Mouse (Mus musculus) liver, embryonic 15.5 days (tissue): ENCODE results near the gene Cbs. TPM values are rescaled to one million over a fixed set of nuclear protein-coding genes. Genes with fewer than 3 reads are reported as not detected.

Experiments
- ATAC-seq: fragments of 200-750 bp; cut with Nextera tagmentation; 2 replicates; pipeline ENCODE4 v1.8.0; 2017; ENCODE audit warnings: moderate number of reproducible peaks, mild to moderate bottlenecking, moderate library complexity; ENCODE audit not compliant: insufficient read depth
- H3K27ac ChIP-seq: fragments of 300-500 bp; sonication (generic); replicated peaks from 2 replicates; pipeline ENCODE4 v1.5.1; 2015; ENCODE audit warnings: mild to moderate bottlenecking, inconsistent platforms
- H3K27me3 ChIP-seq: fragments of 300-500 bp; sonication (generic); 2 replicates; pipeline ENCODE4 v1.6.1; 2015; ENCODE audit warnings: mild to moderate bottlenecking, inconsistent platforms
- H3K36me3 ChIP-seq: fragments of 300-500 bp; sonication (generic); replicated peaks from 2 replicates; pipeline ENCODE4 v1.6.1; 2015; ENCODE audit warnings: moderate library complexity, mild to moderate bottlenecking, inconsistent platforms
- H3K4me1 ChIP-seq: fragments of 300-500 bp; sonication (generic); replicated peaks from 2 replicates; pipeline ENCODE4 v1.6.1; 2015; ENCODE audit warnings: inconsistent platforms
- H3K4me2 ChIP-seq: fragments of 300-500 bp; sonication (generic); 2 replicates; pipeline ENCODE4 v1.6.1; 2015; ENCODE audit warnings: moderate library complexity, mild to moderate bottlenecking, inconsistent platforms
- H3K4me3 ChIP-seq: fragments of 300-500 bp; sonication (generic); replicated peaks from 2 replicates; pipeline ENCODE4 v1.5.1; 2015; ENCODE audit warnings: mild to moderate bottlenecking, inconsistent platforms
- H3K9ac ChIP-seq: fragments of 300-500 bp; sonication (generic); 2 replicates; pipeline ENCODE4 v1.6.1; 2015; ENCODE audit warnings: moderate library complexity, mild to moderate bottlenecking, inconsistent platforms
- H3K9me3 ChIP-seq: fragments of 300-500 bp; sonication (generic); replicated peaks from 2 replicates; pipeline ENCODE4 v1.6.1; 2016; ENCODE audit warnings: inconsistent platforms
- WGBS: fragments of 180-500 bp; shearing (Covaris S2); methylation state at CpG from one replicate; pipeline ENCODE4 v1.1.7; 2015; ENCODE audit warnings: mixed read lengths; ENCODE audit not compliant: insufficient replicate concordance; 5-methylcytosine and 5-hydroxymethylcytosine counted together
- polyA plus RNA-seq: library from polyadenylated mRNA; unstranded; fragments of >200 nt; fragmentation: Nextera tagmentation; extraction: Ambion mirVana; gene quantifications from 2 replicates; pipeline ENCODE4 v1.2.1, GENCODE M21; 2015

Gene Cbs
- polyA plus RNA-seq, 1 experiment from 2014 or later: 35.7 TPM

- 61% methylated on average over 7 of the region's 7 CpGs for WGBS
- Histone ChIP-seq H3K4me2 (no peak overlapping the region), H3K9ac (no peak overlapping the region), H3K9me3 (no peaks in the 10 kb centered on the region), H3K4me3 (no peak overlapping the region), H3K27me3 (no peaks in the 10 kb centered on the region), H3K4me1 (0 out of 2 replicates have a peak, but pooled peaks cover 15% of the 10 kb centered on the region), H3K27ac (no peak overlapping the region), H3K36me3 (peaks cover 30% of the 10 kb centered on the region)
- ATAC-seq: no peak
Observed at GRCm38 (mm10) chr17:31588115-31588514, 48.9 kb downstream of the Cbs start.

- Histone ChIP-seq H3K9me3 (no peaks in the 10 kb centered on the region), H3K4me1 (0 out of 2 replicates have a peak, but pooled peaks cover 15% of the 10 kb centered on the region), H3K4me2 (no peak overlapping the region), H3K4me3 (no peak overlapping the region), H3K27me3 (no peaks in the 10 kb centered on the region), H3K27ac (no peak overlapping the region), H3K9ac (no peak overlapping the region), H3K36me3 (peaks cover 8% of the 10 kb centered on the region; the same call in 1 of the 2 replicates)
- ATAC-seq: no peak
- 77% methylated on average over 6 of the region's 6 CpGs for WGBS
Observed at GRCm38 (mm10) chr17:31583781-31584180, 53.3 kb downstream of the Cbs start.

GRCm38 (mm10) chr17:31583185-31583584 is 53.9 kb downstream of the Cbs start:
- Histone ChIP-seq H3K9me3 (no peaks in the 10 kb centered on the region), H3K27ac (no peak overlapping the region), H3K27me3 (no peaks in the 10 kb centered on the region), H3K9ac (no peak overlapping the region), H3K36me3 (peaks cover 8% of the 10 kb centered on the region; the same call in 1 of the 2 replicates), H3K4me1 (0 out of 2 replicates have a peak, but pooled peaks cover 12% of the 10 kb centered on the region), H3K4me2 (no peak overlapping the region), H3K4me3 (no peak overlapping the region)
- 77% methylated on average over 3 of the region's 3 CpGs for WGBS
- ATAC-seq: no peak

- Histone ChIP-seq H3K27me3 (no peaks in the 10 kb centered on the region), H3K9me3 (no peaks in the 10 kb centered on the region), H3K4me2 (no peak overlapping the region), H3K36me3 (peaks cover 8% of the 10 kb centered on the region; the same call in 1 of the 2 replicates), H3K9ac (no peak overlapping the region), H3K27ac (no peak overlapping the region), H3K4me1 (no peaks in the 10 kb centered on the region), H3K4me3 (no peak overlapping the region)
- WGBS: 59% methylated on average over 3 of the region's 3 CpGs
- no peak for ATAC-seq
Observed at GRCm38 (mm10) chr17:31580344-31580743, 56.7 kb downstream of the Cbs start.

GRCm38 (mm10) chr17:31576394-31577175 is 60.5 kb downstream of the Cbs start:
- no peaks in the 10 kb centered on the region for H3K4me1 ChIP-seq
- H3K36me3 ChIP-seq: no peaks in the 10 kb centered on the region
- 64% methylated on average over 10 of the region's 10 CpGs for whole genome bisulfite sequencing
- H3K27me3 ChIP-seq: no peaks in the 10 kb centered on the region
- H3K9ac ChIP-seq: no peak overlapping the region
- no peak overlapping the region for H3K4me2 ChIP-seq
- no peak overlapping the region for H3K27ac ChIP-seq
- no peak for ATAC-seq
- H3K9me3 ChIP-seq: no peaks in the 10 kb centered on the region
- H3K4me3 ChIP-seq: no peak overlapping the region

GRCm38 (mm10) chr17:31574662-31575061 is 62.4 kb downstream of the Cbs start:
- Histone ChIP-seq H3K9me3 (no peaks in the 10 kb centered on the region), H3K36me3 (no peaks in the 10 kb centered on the region), H3K27ac (no peak overlapping the region), H3K27me3 (no peaks in the 10 kb centered on the region), H3K4me1 (peaks cover 4% of the 10 kb centered on the region; the same call in 1 of the 2 replicates), H3K4me2 (no peak overlapping the region), H3K9ac (no peak overlapping the region), H3K4me3 (no peak overlapping the region)
- ATAC-seq: no peak
- 44% methylated on average over 7 of the region's 7 CpGs for WGBS

GRCm38 (mm10) chr17:31571689-31572088 is 65.3 kb downstream of the Cbs start:
- Histone ChIP-seq H3K27me3 (no peaks in the 10 kb centered on the region), H3K9ac (no peak overlapping the region), H3K36me3 (no peaks in the 10 kb centered on the region), H3K4me3 (no peak overlapping the region), H3K9me3 (no peaks in the 10 kb centered on the region), H3K4me1 (peaks cover 19% of the 10 kb centered on the region), H3K27ac (no peak overlapping the region), H3K4me2 (no peak overlapping the region)
- 75% methylated on average over 5 of the region's 5 CpGs for WGBS
- no peak for ATAC-seq

- Histone ChIP-seq H3K9ac (no peak overlapping the region), H3K27me3 (no peaks in the 10 kb centered on the region), H3K4me2 (no peak overlapping the region), H3K36me3 (no peaks in the 10 kb centered on the region), H3K4me3 (no peak overlapping the region), H3K27ac (no peak overlapping the region), H3K9me3 (no peaks in the 10 kb centered on the region), H3K4me1 (peaks cover 32% of the 10 kb centered on the region)
- 76% methylated on average over 9 of the region's 9 CpGs for WGBS
- ATAC-seq: no peak
Observed at GRCm38 (mm10) chr17:31570321-31570925, 66.6 kb downstream of the Cbs start.

- WGBS: 76% methylated on average over 1 of the region's 1 CpGs
- Histone ChIP-seq H3K27me3 (no peaks in the 10 kb centered on the region), H3K27ac (no peak overlapping the region), H3K9me3 (no peaks in the 10 kb centered on the region), H3K4me1 (peaks cover 35% of the 10 kb centered on the region), H3K36me3 (no peaks in the 10 kb centered on the region), H3K4me3 (no peak overlapping the region), H3K4me2 (no peak overlapping the region), H3K9ac (no peak overlapping the region)
- ATAC-seq: no peak
Observed at GRCm38 (mm10) chr17:31569756-31570155, 67.3 kb downstream of the Cbs start.

GRCm38 (mm10) chr17:31566276-31566675 is 70.8 kb downstream of the Cbs start:
- Histone ChIP-seq H3K4me3 (peak overlapping the region; percentile 85), H3K36me3 (no peaks in the 10 kb centered on the region), H3K27me3 (no peaks in the 10 kb centered on the region), H3K27ac (no peak overlapping the region), H3K9me3 (no peaks in the 10 kb centered on the region), H3K4me1 (peaks cover 49% of the 10 kb centered on the region), H3K4me2 (peak overlapping the region; percentile 98), H3K9ac (peak overlapping the region; percentile 93; the same call in 1 of the 2 replicates)
- WGBS: 62% methylated on average over 6 of the region's 6 CpGs
- ATAC-seq: no peak
